ENCODE assay signal across 12 mouse cellular contexts in the genomic region with DNA sequence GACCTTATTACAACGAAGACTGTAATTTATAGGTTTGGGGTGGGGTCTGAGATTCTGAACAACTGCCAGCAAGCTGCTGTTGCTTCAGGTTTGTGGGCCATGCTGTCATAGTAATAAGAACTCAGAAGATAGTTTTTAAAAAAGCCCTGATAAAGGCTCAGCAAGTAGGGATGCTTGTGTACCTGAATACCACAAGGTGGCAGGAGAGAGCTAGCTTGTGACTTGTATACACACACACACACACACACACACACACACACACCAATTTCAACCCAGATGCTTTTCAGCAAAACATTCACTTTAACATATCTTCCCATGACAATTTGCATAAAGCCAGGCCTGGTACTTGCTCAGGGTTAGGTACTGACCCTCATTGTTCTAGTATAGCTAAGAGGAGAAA. TPM values are rescaled to one million over a fixed set of nuclear protein-coding genes. Genes with fewer than 3 reads are reported as not detected.
DNase-seq lines count a peak whose midpoint lies in the region; ATAC-seq and TF ChIP-seq lines count a peak whose summit lies in the region.
"Had no signal": no experiment of that assay in that cellular context is flagged by ENCODE, and none has a peak within 500 bp of the region (broad histone marks: within the 10 kb centered on the region; RNA-seq: fewer than 3 reads in every experiment).

No protein-coding gene starts in this region.

- H3K36me3 ChIP-seq in intestine, postnatal 0 days (ENCODE audit: control insufficient read depth, insufficient read depth), result no peaks in the 10 kb centered on the region
- H3K36me3 ChIP-seq in intestine, embryonic 15.5 days, result no peaks in the 10 kb centered on the region
- no peaks in the 10 kb centered on the region for H3K36me3 ChIP-seq in stomach, postnatal 0 days (ENCODE audit: control insufficient read depth, insufficient read depth, low read length)
- H3K36me3 ChIP-seq: neural tube, embryonic 12.5 days had no signal

- TF ChIP-seq CTCF in intestine, postnatal 0 days (IDR thresholded peaks at IDR 0.05; ENCODE audit: low read depth), result peak; percentile 71
- TF ChIP-seq CTCF in stomach, postnatal 0 days (IDR thresholded peaks at IDR 0.05; ENCODE audit: low read depth), result peak; percentile 74

- WGBS in intestine, postnatal 0 days, result 39% methylated on average over 1 of the region's 1 CpGs
- WGBS in intestine, embryonic 15.5 days, result 44% methylated on average over 1 of the region's 1 CpGs
- WGBS in stomach, postnatal 0 days, result 41% methylated on average over 1 of the region's 1 CpGs

- H3K4me3 ChIP-seq in intestine, postnatal 0 days (ENCODE audit: low read depth, low read length), result no peak overlapping the region
- no peak overlapping the region for H3K4me3 ChIP-seq in intestine, embryonic 15.5 days (replicated peaks)
- no peak overlapping the region for H3K4me3 ChIP-seq in stomach, postnatal 0 days (ENCODE audit: low read depth, low read length)
- H3K4me3 ChIP-seq: neural tube, embryonic 12.5 days had no signal

- no peak for TF ChIP-seq EP300 in stomach, postnatal 0 days (optimal IDR thresholded peaks at IDR 0.05)

- H3K27ac ChIP-seq in intestine, postnatal 0 days (ENCODE audit: low read depth, low read length), result no peak overlapping the region
- no peak overlapping the region for H3K27ac ChIP-seq in intestine, embryonic 15.5 days
- H3K27ac ChIP-seq in stomach, postnatal 0 days (replicated peaks), result no peak overlapping the region
- H3K27ac ChIP-seq: neural tube, embryonic 12.5 days had no signal

- H3K9ac ChIP-seq in intestine, postnatal 0 days (ENCODE audit: low read depth, low read length), result no peak overlapping the region
- no peak overlapping the region for H3K9ac ChIP-seq in intestine, embryonic 15.5 days
- no peak overlapping the region for H3K9ac ChIP-seq in stomach, postnatal 0 days (ENCODE audit: low read length)
- H3K9ac ChIP-seq: neural tube, embryonic 12.5 days had no signal

- no peak for ATAC-seq in intestine, postnatal 0 days
- ATAC-seq in intestine, embryonic 15.5 days, result no peak
- no peak for ATAC-seq in stomach, postnatal 0 days (ENCODE audit: low FRiP score, low TSS enrichment)
- ATAC-seq in monocyte, adult 5-6 weeks (replicated peaks; ENCODE audit: insufficient number of reproducible peaks, low FRiP score, low TSS enrichment, poor library complexity, severe bottlenecking), result no peak

- H3K27me3 ChIP-seq in intestine, postnatal 0 days (replicated peaks; ENCODE audit: control insufficient read depth, insufficient read depth, low read length), result no peaks in the 10 kb centered on the region
- no peaks in the 10 kb centered on the region for H3K27me3 ChIP-seq in intestine, embryonic 15.5 days (replicated peaks)
- H3K27me3 ChIP-seq in stomach, postnatal 0 days (ENCODE audit: control insufficient read depth, insufficient read depth, low read length), result no peaks in the 10 kb centered on the region
- H3K27me3 ChIP-seq: neural tube, embryonic 12.5 days had no signal

- H3K9me3 ChIP-seq in intestine, postnatal 0 days (ENCODE audit: control insufficient read depth), result no peaks in the 10 kb centered on the region
- H3K9me3 ChIP-seq in intestine, embryonic 15.5 days, result no peaks in the 10 kb centered on the region
- no peaks in the 10 kb centered on the region for H3K9me3 ChIP-seq in stomach, postnatal 0 days (ENCODE audit: control insufficient read depth, low read length)
- H3K9me3 ChIP-seq: neural tube, embryonic 12.5 days had no signal

- no peaks in the 10 kb centered on the region for H3K4me1 ChIP-seq in intestine, postnatal 0 days (replicated peaks; ENCODE audit: control insufficient read depth, insufficient read depth, low read length)
- H3K4me1 ChIP-seq in intestine, embryonic 15.5 days (replicated peaks), result no peaks in the 10 kb centered on the region
- no peaks in the 10 kb centered on the region for H3K4me1 ChIP-seq in stomach, postnatal 0 days (replicated peaks; ENCODE audit: control insufficient read depth, insufficient read depth)
- H3K4me1 ChIP-seq: neural tube, embryonic 12.5 days had no signal

- peak; percentile 24 for DNase-seq in right cerebral cortex, adult 18-20 months
- DNase-seq in right cerebral cortex, postnatal 25 days, result no peak
- peak; percentile 32 for DNase-seq in brain, embryonic 18.5 days (ENCODE audit: low read depth, low spot score)
- DNase-seq in stomach, postnatal 0 days (ENCODE audit: low spot score), result no peak
- no peak for DNase-seq in T-cell, adult 2 months (ENCODE audit: low spot score)
- DNase-seq: thymus, postnatal 4 days had no signal

- H3K4me2 ChIP-seq in intestine, postnatal 0 days (replicated peaks; ENCODE audit: low read depth), result no peak overlapping the region
- H3K4me2 ChIP-seq in intestine, embryonic 15.5 days (replicated peaks), result no peak overlapping the region
- H3K4me2 ChIP-seq in stomach, postnatal 0 days (replicated peaks; ENCODE audit: low read depth), result no peak overlapping the region
- H3K4me2 ChIP-seq: neural tube, embryonic 12.5 days had no signal

RNA-seq across cellular contexts. Expression of a gene that starts 46.0 kb away (rescaled TPM):
- polyA plus RNA-seq in intestine, postnatal 0 days (2015; fragmentation: Nextera tagmentation; extraction: Ambion mirVana), result 45.0 and 45.3 TPM in 2 replicates
- 94.3 and 108 TPM in 2 replicates for polyA plus RNA-seq in intestine, embryonic 15.5 days (2015; fragmentation: Nextera tagmentation; extraction: Ambion mirVana)
- 55.6 and 56.3 TPM in 2 replicates for polyA plus RNA-seq in stomach, postnatal 0 days (2015; fragmentation: Nextera tagmentation; extraction: Ambion mirVana)
- 52.8 to 89.3 TPM (median 60.9 TPM) in 3 replicates for total RNA-seq in monocyte, adult 5-6 weeks (2017)

RNA-seq across cellular contexts. Expression of a gene that starts 57.0 kb away (rescaled TPM):
- not detected in 2 replicates for polyA plus RNA-seq in intestine, postnatal 0 days (2015; fragmentation: Nextera tagmentation; extraction: Ambion mirVana)
- 0.14 TPM in 1 of 2 replicates, not detected in the other for polyA plus RNA-seq in intestine, embryonic 15.5 days (2015; fragmentation: Nextera tagmentation; extraction: Ambion mirVana)
- polyA plus RNA-seq in stomach, postnatal 0 days (2015; fragmentation: Nextera tagmentation; extraction: Ambion mirVana), result not detected in 2 replicates
- 2.2 TPM in 1 of 3 replicates, not detected in the others for total RNA-seq in monocyte, adult 5-6 weeks (2017)
- total RNA-seq: heart, adult 18-20 months; left cerebral cortex, postnatal 10 days had no signal
- polyA plus RNA-seq: neural tube, embryonic 12.5 days had no signal

RNA-seq across cellular contexts. Expression of a gene that starts 57.6 kb away (rescaled TPM):
- 0.16 TPM in 1 of 2 replicates, not detected in the other for polyA plus RNA-seq in intestine, postnatal 0 days (2015; fragmentation: Nextera tagmentation; extraction: Ambion mirVana)
- polyA plus RNA-seq in intestine, embryonic 15.5 days (2015; fragmentation: Nextera tagmentation; extraction: Ambion mirVana), result not detected in 2 replicates
- not detected in 2 replicates for polyA plus RNA-seq in stomach, postnatal 0 days (2015; fragmentation: Nextera tagmentation; extraction: Ambion mirVana)
- total RNA-seq in monocyte, adult 5-6 weeks (2017), result 1.3 TPM in 1 of 3 replicates, not detected in the others
- polyA plus RNA-seq: neural tube, embryonic 12.5 days had no signal

Comparison
In these comparisons a context has a peak if more than half of its experiments do, and no peak if none do; other contexts are left out.
1. DNase-seq: peak in right cerebral cortex, adult 18-20 months (single experiment) and brain, embryonic 18.5 days (single experiment); none in right cerebral cortex, postnatal 25 days (single experiment), stomach, postnatal 0 days (single experiment) and T-cell, adult 2 months (single experiment).